Mouse (Mus musculus) Patski (cell line): ENCODE results near the gene Uchl4. TPM values are rescaled to one million over a fixed set of nuclear protein-coding genes. Genes with fewer than 3 reads are reported as not detected.

Experiments used
- ATAC-seq: fragments of 100-300 bp; one replicate; pipeline ENCODE4 v1.8.0; 2021
- CTCF ChIA-PET: fragments of 350-600 bp; sonication (Branson Sonifier 250); formaldehyde crosslinking; loops from one replicate; lab custom pipeline; 2022; ENCODE audit warnings: inconsistent platforms; lab: Charles Lee
- POLR2A ChIA-PET: fragments of 350-600 bp; sonication (Branson Sonifier 250); formaldehyde crosslinking; loops from one replicate; lab custom pipeline; 2022; ENCODE audit warnings: antibody characterized with exemption, inconsistent platforms; lab: Charles Lee
- DNase-seq: peaks from one replicate; pipeline ENCODE4 v3.0.0-alpha.2; 2011; ENCODE audit warnings: low read depth, low spot score
- H3K27me3 ChIP-seq: fragments of 371-371 bp; one replicate; pipeline ENCODE4 v1.5.1; 2021
- CTCF ChIP-seq: fragments of 100-300 bp; IDR thresholded peaks from one replicate; pipeline ENCODE4 v1.5.1; 2021
- in situ Hi-C: fragments of 300-500 bp; cut with MboI; formaldehyde crosslinking; loops from 3 replicates; pipeline ENCODE4 v1.11.1; 2018; ENCODE audit warnings: low pct_unique_long_range_greater_than_20kb, mixed read lengths
- polyA plus RNA-seq: library from polyadenylated mRNA; unstranded; gene quantifications from one replicate; pipeline ENCODE4 v1.2.3, GENCODE M21; 2021

Gene Uchl4
- polyA plus RNA-seq, 1 experiment from 2014 or later = 10.3 TPM

DNA sequence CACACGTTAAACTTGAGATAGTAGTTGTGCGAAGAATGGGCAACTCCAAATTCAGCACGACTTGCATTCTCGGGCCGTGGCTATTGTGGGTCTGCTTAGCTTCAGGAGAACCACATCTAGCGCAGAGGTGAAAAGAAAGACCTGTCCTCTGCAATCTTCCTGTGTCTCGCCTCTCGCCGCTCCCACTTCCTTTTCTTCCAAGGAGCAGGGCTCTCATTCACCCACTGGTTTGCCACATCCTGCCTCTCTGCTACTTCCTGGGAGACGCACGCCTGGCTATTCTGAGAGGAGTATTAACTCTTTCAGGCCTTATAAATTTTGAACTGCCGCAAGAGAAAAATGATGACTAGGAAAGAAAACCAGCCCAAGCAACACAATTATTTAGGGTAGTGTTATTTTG lies 7.3 kb upstream of the Uchl4 start:
- CTCF ChIA-PET = no interaction called here
- POLR2A ChIA-PET = interaction anchor here (0.7 kb wide), 1 partner anchor 31 kb away, joined by 5 read pairs; no protein-coding TSS in a partner anchor
- ATAC-seq (no peak), DNase-seq (no peak)
- no peak for TF ChIP-seq CTCF
- in situ Hi-C loops = no loop called here
- H3K27me3 ChIP-seq = no peaks in the 10 kb centered on the region

DNA sequence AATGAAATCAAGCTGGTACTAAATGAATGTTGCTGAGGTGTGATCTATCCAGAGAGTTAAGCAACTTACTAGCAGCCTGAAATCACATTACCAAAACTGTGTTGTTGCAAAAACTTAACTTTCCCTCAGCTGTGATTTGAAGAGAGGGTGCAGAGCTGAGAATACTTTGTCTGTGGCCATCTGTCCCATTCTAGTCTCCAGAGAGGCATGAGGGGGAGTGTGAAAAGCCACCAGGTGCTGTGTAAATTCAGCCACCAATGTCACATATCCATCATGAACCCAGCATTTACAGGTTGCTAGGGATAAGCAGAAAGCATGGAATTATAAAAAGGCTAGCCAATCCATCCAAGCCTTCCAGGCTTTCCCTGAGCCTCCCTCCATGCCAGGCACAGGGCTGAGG lies 6.0 kb upstream of the Uchl4 start:
- no peak for ATAC-seq
- CTCF ChIA-PET = no interaction called here
- in situ Hi-C loops = no loop called here
- POLR2A ChIA-PET = no interaction called here
- DNase-seq = no peak
- H3K27me3 ChIP-seq = no peaks in the 10 kb centered on the region
- TF ChIP-seq CTCF = no peak

DNA sequence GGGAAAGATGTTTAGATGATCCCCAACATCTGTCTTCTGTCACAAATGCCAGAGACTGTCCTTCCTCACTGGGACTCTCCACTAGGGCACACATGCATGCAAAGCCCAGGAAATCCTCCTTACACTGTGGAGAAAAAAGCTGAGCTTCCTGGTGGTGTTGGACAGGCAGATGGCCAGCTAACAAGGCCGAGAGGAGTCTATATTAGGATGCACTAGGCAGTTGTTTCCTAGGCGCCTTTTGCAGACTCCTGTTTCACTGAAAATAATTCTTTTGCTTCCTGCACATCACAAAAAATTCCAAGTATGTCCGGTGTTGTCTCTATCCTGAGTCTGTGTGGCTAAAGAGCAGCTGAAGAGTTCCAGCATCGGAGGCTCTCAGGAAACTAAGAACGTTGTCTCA lies 3.8 kb upstream of the Uchl4 start:
- in situ Hi-C loops = no loop called here
- DNase-seq (no peak), ATAC-seq (no peak)
- CTCF ChIA-PET = interaction anchor here (1.1 to 1.6 kb wide), 2 partner anchors 9 kb away, joined by 3 to 5 read pairs; no protein-coding TSS in a partner anchor
- no peaks in the 10 kb centered on the region for H3K27me3 ChIP-seq
- no peak for TF ChIP-seq CTCF
- POLR2A ChIA-PET = no interaction called here

DNA sequence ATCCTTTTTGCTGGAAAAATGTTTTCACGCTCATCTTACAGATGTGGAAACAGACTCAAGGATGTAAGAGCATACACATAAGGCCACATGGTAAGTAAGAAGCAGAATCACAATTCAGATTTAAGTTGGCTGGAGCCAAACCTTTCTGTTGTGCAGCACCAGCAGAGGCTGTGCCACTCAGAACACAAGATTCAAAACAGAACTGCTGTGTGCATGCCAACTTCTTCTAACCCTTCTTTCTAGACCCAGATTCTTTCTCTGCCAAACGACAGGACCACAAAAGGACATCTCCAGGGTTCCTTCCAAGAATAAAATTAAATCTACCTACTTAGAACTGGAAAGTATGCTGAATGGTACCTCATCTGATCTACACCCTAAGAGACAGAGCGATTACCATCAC lies 3.3 kb upstream of the Uchl4 start:
- TF ChIP-seq CTCF = no peak
- ATAC-seq = no peak
- ChIA-PET POLR2A (no interaction called here), CTCF (interaction anchor here (1.1 to 1.6 kb wide), 2 partner anchors 9 kb away, joined by 3 to 5 read pairs; no protein-coding TSS in a partner anchor)
- DNase-seq = no peak
- no peaks in the 10 kb centered on the region for H3K27me3 ChIP-seq
- in situ Hi-C loops = no loop called here

DNA sequence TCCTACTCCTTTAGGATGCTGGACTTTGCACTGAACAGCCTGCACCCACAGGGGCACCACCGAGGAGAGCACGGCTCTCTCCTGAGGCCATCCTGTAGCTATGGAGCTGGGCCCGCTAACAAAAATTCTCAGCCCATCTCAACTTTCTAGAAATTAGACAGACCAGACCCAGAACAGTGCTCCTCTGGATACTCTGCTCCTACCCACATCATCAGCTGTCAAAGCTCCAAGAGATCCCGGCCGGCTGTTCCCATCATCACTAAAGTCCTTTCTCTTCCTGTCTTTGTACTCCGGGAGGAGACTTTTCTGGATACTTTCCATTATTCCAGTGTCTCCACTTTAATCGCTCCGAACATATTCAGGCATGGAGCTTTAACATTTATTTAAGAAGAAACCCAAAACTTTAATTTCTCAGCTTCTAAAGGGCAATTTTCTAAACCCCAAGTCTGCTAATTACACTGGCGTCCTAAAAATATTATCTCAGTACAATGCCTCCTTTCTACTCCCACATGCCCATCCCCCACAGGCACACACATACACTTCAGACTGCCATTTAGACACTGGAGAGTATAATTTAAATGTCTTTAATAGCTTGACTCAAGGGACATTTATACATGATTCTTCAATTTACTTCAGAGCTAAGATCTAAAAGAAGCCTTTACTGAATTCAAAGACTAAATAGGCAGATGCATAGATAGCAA lies 2.6 kb upstream of the Uchl4 start:
- no peaks in the 10 kb centered on the region for H3K27me3 ChIP-seq
- in situ Hi-C loops = no loop called here
- TF ChIP-seq CTCF = no peak
- CTCF ChIA-PET = interaction anchor here (1.2 to 1.6 kb wide), 2 partner anchors 8 to 12 kb away, joined by 3 to 5 read pairs; no protein-coding TSS in a partner anchor
- POLR2A ChIA-PET = no interaction called here
- ATAC-seq = no peak
- DNase-seq = no peak

DNA sequence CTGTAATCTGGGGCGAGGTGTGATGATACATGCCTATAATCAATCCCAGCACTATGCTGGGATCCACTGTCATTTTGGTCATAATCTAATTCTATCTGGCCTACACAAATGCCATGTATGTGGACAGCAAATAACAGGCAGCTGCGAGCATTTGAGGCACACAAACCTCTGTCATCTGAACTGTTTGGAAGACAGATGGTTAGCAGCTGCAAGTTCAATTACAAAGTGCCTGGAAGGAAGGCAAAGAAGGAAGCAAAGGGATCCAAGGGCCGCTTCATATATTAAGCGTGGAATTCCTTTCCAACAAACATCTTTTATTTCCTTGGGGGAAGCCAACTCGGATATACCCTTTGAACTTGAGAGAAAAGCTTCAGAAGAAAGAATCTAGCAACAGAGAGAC lies 1.3 kb upstream of the Uchl4 start:
- ChIA-PET CTCF (interaction anchor here (1.4 kb wide), 1 partner anchor 11 kb away, joined by 4 read pairs; no protein-coding TSS in a partner anchor), POLR2A (no interaction called here)
- no peak for ATAC-seq
- H3K27me3 ChIP-seq = no peaks in the 10 kb centered on the region
- DNase-seq = no peak
- no peak for TF ChIP-seq CTCF
- in situ Hi-C loops = no loop called here

DNA sequence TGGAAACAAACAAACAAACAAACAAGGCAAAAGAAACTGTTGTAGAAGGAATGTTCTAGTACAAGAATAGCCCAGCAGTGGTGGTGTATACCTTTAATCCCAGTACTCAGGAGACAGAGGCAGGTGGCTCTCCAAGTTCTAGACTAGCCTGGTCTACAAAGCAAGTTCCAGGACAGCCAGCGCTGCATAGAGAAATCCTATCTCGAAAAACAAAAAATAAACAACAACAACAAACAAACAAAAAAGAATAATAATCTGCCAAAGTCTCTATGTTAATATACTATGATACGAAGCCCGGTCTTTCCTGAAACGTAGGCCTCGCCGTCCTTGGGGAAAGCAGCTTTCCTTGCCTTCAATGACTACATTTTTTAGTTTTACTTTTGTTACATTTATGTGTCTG lies 1.1 kb downstream of the Uchl4 start:
- H3K27me3 ChIP-seq = no peaks in the 10 kb centered on the region
- TF ChIP-seq CTCF = no peak
- DNase-seq (no peak), ATAC-seq (no peak)
- POLR2A ChIA-PET = no interaction called here
- CTCF ChIA-PET = no interaction called here
- in situ Hi-C loops = no loop called here

DNA sequence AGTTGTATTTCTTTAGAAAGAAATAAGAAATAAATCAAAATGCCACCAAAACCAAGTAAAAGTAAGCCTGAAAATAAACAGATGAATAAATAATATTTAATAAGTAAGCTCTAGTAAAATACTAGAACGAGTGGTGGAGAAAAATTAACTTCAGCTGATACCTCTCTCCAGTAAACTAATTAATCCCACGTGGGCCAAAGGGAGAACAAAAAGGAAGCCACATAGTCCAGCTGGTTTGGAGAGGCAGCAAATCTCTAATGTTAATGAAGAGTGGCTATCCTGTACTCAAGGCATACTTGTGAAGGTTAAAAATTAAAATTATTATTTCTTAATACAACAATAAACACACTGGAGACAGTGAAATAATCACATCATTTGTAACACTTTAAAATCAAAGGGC lies 5.1 kb downstream of the Uchl4 start:
- DNase-seq = no peak
- no peak for ATAC-seq
- no peaks in the 10 kb centered on the region for H3K27me3 ChIP-seq
- TF ChIP-seq CTCF = no peak
- POLR2A ChIA-PET = no interaction called here
- in situ Hi-C loops = no loop called here
- CTCF ChIA-PET = interaction anchor here (1.4 to 1.8 kb wide), 2 partner anchors 8 to 31 kb away, joined by 4 to 5 read pairs; no protein-coding TSS in a partner anchor

DNA sequence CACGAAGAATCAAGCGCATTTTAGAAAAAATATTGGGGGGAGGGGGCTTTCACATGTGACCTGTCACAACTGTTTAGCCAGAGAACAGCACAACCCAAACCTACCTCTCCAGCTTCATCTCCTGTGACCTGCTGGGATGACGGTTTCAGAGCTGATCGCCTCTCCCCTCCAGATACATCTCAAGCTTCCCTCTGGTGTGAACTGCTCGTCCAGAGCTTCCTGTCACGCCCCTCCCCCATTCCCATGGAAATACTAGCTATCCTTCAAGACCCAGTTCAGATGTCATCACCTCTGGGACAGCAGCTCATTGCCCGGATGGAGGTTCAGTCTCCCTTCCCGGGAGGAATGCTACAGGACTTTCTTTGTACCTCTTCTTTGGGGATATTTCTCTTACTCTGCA lies 5.7 kb downstream of the Uchl4 start:
- CTCF ChIA-PET = interaction anchor here (1.4 to 1.8 kb wide), 2 partner anchors 9 to 32 kb away, joined by 4 to 5 read pairs; no protein-coding TSS in a partner anchor
- H3K27me3 ChIP-seq = no peaks in the 10 kb centered on the region
- ATAC-seq = no peak
- in situ Hi-C loops = no loop called here
- POLR2A ChIA-PET = interaction anchor here (0.6 kb wide), 1 partner anchor 120 kb away, joined by 4 read pairs; no protein-coding TSS in a partner anchor
- no peak for DNase-seq
- TF ChIP-seq CTCF = no peak

DNA sequence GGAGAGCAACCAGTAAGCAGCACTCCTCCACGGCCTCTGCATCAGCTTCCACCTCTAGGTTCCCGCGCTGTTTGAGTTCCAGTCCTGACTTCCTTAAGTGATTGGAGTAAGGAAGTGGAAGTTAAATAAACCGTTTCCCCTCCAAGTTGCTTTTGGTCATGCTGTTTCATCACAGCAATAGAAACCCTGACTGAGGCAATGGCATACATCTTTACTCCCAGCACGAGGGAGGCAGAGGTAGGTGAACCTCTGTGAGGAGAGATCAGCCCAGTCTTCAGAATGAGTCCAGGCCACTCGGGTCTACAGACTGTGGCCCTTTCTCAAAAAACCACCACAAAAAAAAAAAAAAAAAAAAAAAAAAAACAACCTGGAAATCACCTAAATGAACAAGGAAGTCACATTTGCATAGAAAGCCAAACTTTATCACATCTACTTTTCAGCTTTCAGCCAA lies 7.4 kb downstream of the Uchl4 start:
- DNase-seq (no peak), ATAC-seq (no peak)
- ChIA-PET CTCF (no interaction called here), POLR2A (no interaction called here)
- no peaks in the 10 kb centered on the region for H3K27me3 ChIP-seq
- TF ChIP-seq CTCF = no peak
- in situ Hi-C loops = no loop called here

DNA sequence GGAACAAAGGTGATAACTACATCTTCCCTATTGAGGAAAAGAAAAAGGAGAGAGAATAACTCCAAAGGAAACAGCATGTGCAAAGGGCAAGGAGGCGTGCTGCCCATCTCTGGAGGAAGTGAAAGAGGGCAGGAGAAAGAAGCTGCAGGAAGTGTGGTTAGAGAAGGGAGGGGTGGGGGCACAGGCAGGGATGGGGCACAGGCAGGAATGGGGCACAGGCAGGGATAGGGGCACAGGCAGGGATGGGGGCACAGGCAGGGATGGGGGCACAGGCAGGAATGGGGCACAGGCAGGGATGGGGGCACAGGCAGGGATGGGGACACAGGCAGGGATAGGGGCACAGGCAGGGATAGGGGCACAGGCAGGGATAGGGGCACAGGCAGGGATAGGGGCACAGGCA lies 14.4 kb downstream of the Uchl4 start:
- in situ Hi-C loops = no loop called here
- no peaks in the 10 kb centered on the region for H3K27me3 ChIP-seq
- ChIA-PET POLR2A (no interaction called here), CTCF (no interaction called here)
- DNase-seq (no peak), ATAC-seq (no peak)
- TF ChIP-seq CTCF = no peak
